Mouse (Mus musculus) G1E (cell line): ENCODE measurements at regions not wholly inside any gene's neighbourhood (a gene's known extent, or its start where the extent isn't known, plus 50 kb on each side); places are given as distances from the start of the nearest gene placed in this dataset.

Experiments used
- CTCF ChIP-seq: IDR thresholded peaks from 2 replicates; pipeline ENCODE4 v1.5.1; 2012; ENCODE audit warnings: low read depth, low read length, inconsistent platforms, mixed read lengths
- GATA1 ChIP-seq: IDR thresholded peaks from 2 replicates; pipeline ENCODE4 v1.6.1; 2012; ENCODE audit warnings: borderline replicate concordance, low read length, inconsistent platforms, mixed read lengths
- TAL1 ChIP-seq: conservative IDR thresholded peaks from 2 replicates; pipeline ENCODE4 v1.6.1; 2012; ENCODE audit warnings: low read depth, low read length, inconsistent platforms, mixed read lengths

GRCm38 (mm10) chr1:161567826-161568225 is 73.4 kb downstream of the Tnfsf18 start:
- TF ChIP-seq CTCF (no peak), GATA1 (no peak), TAL1 (no peak)
